Mouse (Mus musculus) brain, embryonic 14.5 days (tissue): Measurements from ENCODE around the gene Ctnnbip1.

ENCODE experiments used
- CTCF ChIP-seq: fragments of 200-500 bp; IDR thresholded peaks from 2 replicates; pipeline ENCODE4 v1.5.1; 2012; ENCODE audit warnings: inconsistent platforms, mild to moderate bottlenecking, moderate library complexity, borderline replicate concordance; ENCODE audit not compliant: insufficient read depth, insufficient read length; ENCODE audit errors: extremely low read depth
- POLR2A ChIP-seq: fragments of 200-500 bp; IDR thresholded peaks from 2 replicates; pipeline ENCODE4 v1.6.1; 2012; ENCODE audit warnings: mild to moderate bottlenecking, inconsistent platforms, borderline replicate concordance; ENCODE audit not compliant: poor library complexity, insufficient read depth, insufficient read length, severe bottlenecking; ENCODE audit errors: extremely low read depth

- TF ChIP-seq CTCF (no peak), POLR2A (no peak)
These were observed 39.9 kb downstream of the Ctnnbip1 start for GRCm38 (mm10) chr4:149557905-149558304.
